Mouse (Mus musculus) embryo, embryonic 9.5 days (tissue): Measurements from ENCODE around the gene E2f8.
A peak's percentile ranks its signal among the peaks of the same experiment; 100 is the strongest.

Experiments used
- DNase-seq: peaks from one replicate; pipeline ENCODE4 v3.0.0-alpha.2; 2017; ENCODE audit errors: extremely low spot score

Gene E2f8

GRCm38 (mm10) chr7:48891029-48891428 lies 9.6 kb upstream of the E2f8 start:
- DNase-seq: no peak

DNA sequence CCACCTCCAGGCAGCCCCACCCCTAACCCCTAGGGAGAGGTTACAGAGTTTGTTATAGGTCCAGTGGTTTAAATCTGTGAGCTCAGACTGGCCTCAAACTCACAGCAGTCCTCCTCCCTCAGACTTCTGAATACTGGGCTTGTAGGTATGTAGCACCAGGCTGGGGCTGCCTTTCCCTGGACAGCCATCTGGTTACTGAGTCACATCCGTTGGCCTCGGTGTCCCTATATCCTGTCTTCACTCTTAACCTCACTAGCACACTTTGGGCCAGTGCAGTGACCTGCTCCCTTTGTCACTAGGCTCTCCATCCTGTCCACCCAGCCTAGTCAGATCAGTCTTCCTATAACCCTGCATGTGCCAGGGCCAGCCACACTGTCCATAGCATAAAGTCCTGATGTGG lies 7.4 kb upstream of the E2f8 start:
- DNase-seq: no peak

- DNase-seq: no peak
Measured at GRCm38 (mm10) chr7:48887973-48888372, 6.6 kb upstream of the E2f8 start.

DNA sequence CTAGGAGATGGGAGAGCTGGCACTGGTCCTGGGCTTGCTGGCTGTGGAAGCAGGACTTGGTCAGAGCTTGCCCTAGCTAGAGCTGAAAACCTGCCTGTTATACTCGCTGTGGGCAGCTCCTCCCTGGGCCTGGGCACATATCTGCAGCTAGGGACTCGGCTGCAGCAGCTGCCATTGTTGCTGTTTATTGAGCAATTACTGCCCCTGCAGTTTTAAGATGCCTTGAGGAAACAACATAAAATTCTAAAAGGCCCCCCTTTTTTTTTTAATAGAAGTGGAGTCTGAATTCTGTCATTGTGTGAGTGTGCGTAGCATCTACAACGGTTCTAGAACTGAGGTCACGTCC lies 2.8 kb upstream of the E2f8 start:
- DNase-seq: no peak

- DNase-seq: no peak
Measured at GRCm38 (mm10) chr7:48883525-48884265, 2.3 kb upstream of the E2f8 start.

DNA sequence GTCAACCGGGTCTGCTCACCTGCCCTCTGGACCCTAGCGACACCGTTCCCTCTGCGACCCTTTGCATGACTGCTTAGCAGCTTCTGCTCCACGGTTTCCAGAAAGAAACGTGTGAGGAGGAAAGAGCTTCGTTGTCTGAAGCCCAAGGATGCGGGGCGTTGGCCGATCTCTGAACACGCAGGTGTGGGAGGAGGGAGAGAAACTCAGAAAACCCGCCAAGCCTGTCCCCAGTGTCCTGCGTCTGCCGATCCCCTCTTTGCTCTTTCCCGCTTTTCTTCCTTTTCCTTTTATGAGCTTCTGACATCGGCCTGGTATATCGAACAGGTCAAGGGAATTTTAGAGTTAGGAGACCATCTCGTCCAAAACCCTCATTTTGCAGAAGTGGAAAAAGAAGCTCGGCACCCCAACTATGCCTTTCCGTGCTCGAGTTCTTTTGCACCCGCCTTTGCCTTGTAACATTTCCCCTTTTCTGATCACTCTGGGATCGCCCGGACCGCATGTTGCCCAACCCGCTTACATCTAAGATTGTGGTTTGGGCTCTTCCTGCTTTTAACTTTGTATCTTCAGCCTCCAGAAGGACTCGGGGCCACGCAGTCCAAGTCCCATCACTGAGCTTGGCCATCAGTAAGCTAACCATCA lies 694 bp upstream of the E2f8 start:
- DNase-seq: peak; percentile 49

GRCm38 (mm10) chr7:48880591-48881481 lies 560 bp downstream of the E2f8 start:
- peak; percentile 97 for DNase-seq

GRCm38 (mm10) chr7:48879574-48879973 lies 1.8 kb downstream of the E2f8 start:
- DNase-seq: no peak

DNA sequence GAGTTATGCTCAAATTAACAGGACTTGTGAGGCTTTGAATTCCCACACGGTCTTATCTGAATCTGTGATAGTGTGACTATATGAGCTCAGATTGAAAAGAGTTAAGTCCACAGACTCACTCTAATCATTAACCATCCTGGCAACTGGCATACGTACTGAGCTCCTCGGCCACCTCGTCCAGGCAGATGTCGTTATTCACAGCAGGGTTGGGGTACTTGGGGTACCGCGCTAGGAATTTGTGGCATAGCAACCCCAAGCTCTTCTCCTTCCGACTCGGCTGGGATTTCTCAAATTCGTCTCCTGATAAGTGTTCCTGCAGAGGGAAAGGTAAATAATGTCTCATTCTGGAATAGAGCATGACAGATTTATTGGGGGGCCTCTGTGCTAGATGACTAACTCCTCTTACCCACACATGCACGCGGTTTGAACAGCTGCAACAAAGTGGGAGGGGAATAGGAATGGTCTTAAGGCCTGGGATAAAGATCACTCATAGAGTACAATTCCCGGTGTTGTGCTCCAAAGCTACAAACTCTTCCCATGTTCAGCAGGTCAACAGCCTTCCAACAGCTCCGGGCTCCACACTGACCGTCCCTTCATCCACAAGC lies 3.5 kb downstream of the E2f8 start:
- no peak for DNase-seq

- peak; percentile 63 for DNase-seq
Measured at GRCm38 (mm10) chr7:48876526-48876925, 4.9 kb downstream of the E2f8 start.

DNA sequence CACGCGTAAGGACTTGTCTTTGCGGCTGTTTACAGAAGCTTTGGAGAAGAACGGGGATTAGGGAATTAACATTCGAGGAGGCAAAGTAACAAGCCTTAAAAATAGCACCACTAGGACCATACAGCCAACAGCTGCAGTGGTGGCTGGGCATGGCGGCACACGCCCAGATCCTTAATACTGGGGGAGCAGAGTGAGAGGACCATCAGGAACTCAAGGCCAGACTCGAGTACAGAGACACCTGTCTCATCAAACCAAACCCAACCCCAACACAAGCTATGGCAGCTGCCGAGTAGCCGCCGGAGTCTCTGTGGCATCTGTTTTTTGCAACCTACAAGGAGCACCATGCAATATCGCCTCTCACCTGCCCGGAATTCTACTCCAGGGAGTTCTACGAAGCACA lies 6.3 kb downstream of the E2f8 start:
- DNase-seq: no peak

DNA sequence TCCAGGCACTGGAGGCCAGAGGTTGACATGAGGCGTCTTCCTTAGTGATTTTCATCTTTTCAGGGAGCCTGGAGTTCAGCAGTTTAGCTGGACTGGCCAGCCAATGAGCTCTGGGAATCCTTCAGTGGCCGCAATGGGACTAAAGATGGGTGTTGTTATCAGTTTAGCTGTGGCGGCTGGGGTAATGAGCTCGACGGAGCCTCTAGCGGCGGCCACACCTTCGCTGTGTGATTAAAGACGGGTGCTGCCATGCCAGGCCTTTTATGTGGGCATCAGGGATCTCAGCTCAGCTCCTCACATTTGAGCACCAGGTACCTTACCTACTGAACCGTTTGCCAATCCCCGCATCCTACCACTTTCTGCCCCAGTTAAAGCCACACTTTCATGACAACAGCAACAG lies 10.1 kb downstream of the E2f8 start:
- DNase-seq: no peak

GRCm38 (mm10) chr7:48870579-48871180 lies 10.7 kb downstream of the E2f8 start:
- DNase-seq: no peak

- no peak for DNase-seq
Measured at GRCm38 (mm10) chr7:48870144-48870543, 11.3 kb downstream of the E2f8 start.

- DNase-seq: no peak
Measured at GRCm38 (mm10) chr7:48867576-48867975, 13.8 kb downstream of the E2f8 start.

DNA sequence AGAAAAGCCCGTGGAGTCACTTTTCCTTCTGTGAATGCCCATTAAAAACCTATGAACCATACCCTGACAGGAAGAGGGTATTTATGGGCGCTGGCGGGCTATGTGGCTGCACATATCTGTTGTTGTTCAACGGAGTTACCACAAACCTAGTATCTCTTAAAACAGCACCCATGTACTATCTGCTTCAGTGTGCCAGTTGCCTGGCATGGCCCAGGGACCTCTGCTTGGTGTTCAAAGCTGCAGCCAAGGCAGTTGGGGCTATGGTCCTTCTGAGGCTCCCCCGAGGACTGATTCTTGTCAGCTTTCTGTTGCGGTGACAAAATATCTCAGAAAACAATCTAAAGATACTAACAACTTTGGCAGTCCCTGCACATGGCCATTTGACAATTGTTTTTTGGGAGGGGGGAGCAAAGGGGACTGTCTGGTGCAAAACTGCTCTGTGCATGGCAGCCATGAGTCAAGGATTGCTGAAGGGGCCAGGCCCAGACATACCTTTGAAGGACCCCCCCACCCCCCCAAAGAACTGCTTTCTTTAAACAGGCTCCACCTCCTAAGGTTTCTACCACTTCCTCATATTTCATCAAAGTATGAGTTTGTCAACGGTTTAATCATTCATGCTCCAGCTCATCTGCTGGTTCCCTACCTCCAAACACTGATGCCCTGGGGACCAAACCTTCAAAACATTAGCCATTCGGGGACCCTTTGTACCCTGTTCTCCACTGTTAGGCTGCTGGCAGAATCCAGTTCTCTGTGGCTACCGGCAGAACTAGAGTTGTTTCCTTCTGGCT lies 16.5 kb downstream of the E2f8 start:
- DNase-seq: no peak

DNA sequence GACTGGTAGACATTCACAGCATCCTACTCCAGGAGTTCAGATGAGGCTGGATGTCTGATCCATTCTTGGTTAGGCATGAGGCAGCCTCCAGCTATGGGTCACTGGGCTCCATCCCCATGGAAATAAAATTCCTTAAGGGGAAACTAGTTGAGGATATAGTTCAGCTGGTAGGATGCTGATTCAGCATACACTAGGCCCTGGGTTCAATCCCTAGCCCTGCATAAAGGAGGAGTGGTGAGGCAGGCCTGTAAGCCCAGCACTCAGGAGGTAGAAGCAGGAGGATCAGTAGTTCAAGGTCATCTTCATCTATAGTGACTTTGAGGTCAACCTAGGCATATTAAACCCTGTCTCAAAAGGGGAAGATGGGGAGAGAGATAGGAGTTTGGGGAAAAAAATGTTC lies 17.2 kb downstream of the E2f8 start:
- DNase-seq: no peak

DNA sequence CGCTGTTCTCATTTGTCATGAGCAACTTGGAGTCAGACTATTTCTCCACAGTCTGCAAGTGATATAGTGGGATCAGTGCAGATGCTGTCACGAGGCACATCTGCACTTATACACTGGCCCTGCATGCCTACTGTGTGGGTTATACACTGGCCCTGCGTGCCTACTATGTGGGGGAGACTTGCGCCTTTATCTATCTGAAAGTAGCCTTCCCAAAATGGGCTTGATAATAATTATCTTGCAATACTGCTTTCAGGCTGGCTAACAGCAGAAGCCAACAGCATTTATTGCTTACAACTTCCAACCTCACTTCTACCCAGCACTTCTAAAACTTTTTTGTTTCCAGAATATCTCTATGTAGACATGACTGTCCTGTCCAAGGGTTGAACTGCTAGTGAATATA lies 19.6 kb downstream of the E2f8 start:
- no peak for DNase-seq

DNA sequence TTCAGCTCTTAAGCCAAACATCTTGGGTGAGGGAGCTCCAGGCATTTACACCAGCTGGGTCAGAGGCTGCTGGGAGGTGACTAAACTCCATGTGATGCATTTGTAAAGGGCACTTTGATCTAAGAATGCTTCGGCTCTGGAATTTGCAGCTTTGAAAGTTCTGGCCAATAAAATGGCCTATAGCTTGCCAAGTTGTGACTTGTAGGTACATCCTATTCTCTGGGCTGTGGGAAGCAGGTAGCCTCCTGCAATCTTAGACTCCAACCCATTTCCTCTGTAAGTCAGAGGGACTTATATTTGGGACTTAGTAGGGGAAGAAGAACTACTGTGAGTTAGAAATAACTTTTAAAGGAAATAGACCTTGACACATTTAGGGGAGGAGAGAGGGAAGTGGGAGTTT lies 20.4 kb downstream of the E2f8 start:
- DNase-seq: no peak

DNA sequence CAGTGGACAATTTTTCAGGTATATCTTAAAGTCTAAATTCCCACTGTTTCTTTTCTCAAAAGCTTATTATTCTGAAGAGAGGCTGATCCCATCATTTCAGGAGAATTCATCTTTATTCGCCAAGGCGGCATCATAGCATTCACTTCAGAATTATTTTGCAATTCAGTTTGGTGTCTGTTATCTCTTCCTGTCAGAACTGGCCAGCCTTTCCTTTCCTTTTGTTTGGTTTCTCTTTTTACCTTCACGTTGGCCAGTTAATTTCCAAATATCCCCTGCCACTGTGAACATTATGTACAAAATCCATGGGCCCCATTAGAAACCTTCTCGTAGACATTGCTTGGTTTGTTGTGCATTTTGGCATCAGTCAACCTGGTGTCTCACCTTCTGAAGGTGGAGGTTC lies 22.0 kb downstream of the E2f8 start:
- no peak for DNase-seq

- no peak for DNase-seq
Measured at GRCm38 (mm10) chr7:48858257-48858656, 23.1 kb downstream of the E2f8 start.
